Mouse (Mus musculus) heart, embryonic 12.5 days (tissue): ENCODE data around the gene Prn. TPM values are rescaled to one million over a fixed set of nuclear protein-coding genes. Genes with fewer than 3 reads are reported as not detected.

Source experiments
- ATAC-seq: fragments of 200-750 bp; cut with Nextera tagmentation; 2 replicates; pipeline ENCODE4 v1.8.0; 2017; ENCODE audit warnings: moderate TSS enrichment, moderate library complexity; ENCODE audit not compliant: insufficient number of reproducible peaks, low FRiP score
- H3K27ac ChIP-seq: fragments of 300-500 bp; sonication (generic); 2 replicates; pipeline ENCODE4 v1.5.1; 2016; ENCODE audit warnings: mild to moderate bottlenecking, moderate library complexity; ENCODE audit not compliant: poor library complexity, severe bottlenecking
- H3K27me3 ChIP-seq: fragments of 300-500 bp; sonication (generic); replicated peaks from 2 replicates; pipeline ENCODE4 v1.6.1; 2016; ENCODE audit warnings: mild to moderate bottlenecking, moderate library complexity
- H3K36me3 ChIP-seq: fragments of 300-500 bp; sonication (generic); 2 replicates; pipeline ENCODE4 v1.6.1; 2016; ENCODE audit warnings: mild to moderate bottlenecking, moderate library complexity
- H3K4me1 ChIP-seq: fragments of 300-500 bp; sonication (generic); replicated peaks from 2 replicates; pipeline ENCODE4 v1.6.1; 2016; ENCODE audit warnings: mild to moderate bottlenecking
- H3K4me2 ChIP-seq: fragments of 300-500 bp; sonication (generic); 2 replicates; pipeline ENCODE4 v1.6.1; 2016; ENCODE audit warnings: mild to moderate bottlenecking, moderate library complexity
- H3K4me3 ChIP-seq: fragments of 300-500 bp; sonication (generic); 2 replicates; pipeline ENCODE4 v1.5.1; 2016; ENCODE audit warnings: mild to moderate bottlenecking
- H3K9ac ChIP-seq: fragments of 300-500 bp; sonication (generic); 2 replicates; pipeline ENCODE4 v1.6.1; 2016; ENCODE audit warnings: mild to moderate bottlenecking, moderate library complexity
- H3K9me3 ChIP-seq: fragments of 300-500 bp; sonication (generic); replicated peaks from 2 replicates; pipeline ENCODE4 v1.6.1; 2016; ENCODE audit warnings: mild to moderate bottlenecking, moderate library complexity
- WGBS: fragments of 180-500 bp; shearing (Covaris S2); methylation state at CpG from one replicate; pipeline ENCODE4 v1.1.7; 2016; 5-methylcytosine and 5-hydroxymethylcytosine counted together
- polyA plus RNA-seq: library from polyadenylated mRNA; unstranded; fragments of >200 nt; fragmentation: Nextera tagmentation; extraction: Ambion mirVana; gene quantifications from 2 replicates; pipeline ENCODE4 v1.2.1, GENCODE M21; 2016

Gene Prn
- 0.24 TPM in 1 of 2 replicates, not detected in the other for polyA plus RNA-seq

- peak within 1 kb of the TSS; percentile 67 for H3K4me2 ChIP-seq
- no peaks in the 10 kb centered on the region for H3K9me3 ChIP-seq
- peak within 1 kb of the TSS; percentile 80 for H3K9ac ChIP-seq
- H3K36me3 ChIP-seq = no peaks in the 10 kb centered on the region
- peak; percentile 94 for ATAC-seq
- H3K27me3 ChIP-seq = no peaks in the 10 kb centered on the region
- H3K4me3 ChIP-seq = peak within 1 kb of the TSS; percentile 65
- H3K4me1 ChIP-seq = peaks cover 20% of the 10 kb centered on the region
- H3K27ac ChIP-seq = peak within 1 kb of the TSS; percentile 77
- 5% methylated on average over 51 of the region's 52 CpGs for WGBS
Observed at GRCm38 (mm10) chr2:131909683-131910572, at the start of gene Prn, which contains the start of gene Prnp. Gene Prn (plus strand): TSS chr2:131909957. Gene Prnp (plus strand): TSS chr2:131909928.

GRCm38 (mm10) chr2:131862617-131863275 lies 47.0 kb upstream of the Prn start:
- whole genome bisulfite sequencing = 62% methylated on average over 3 of the region's 3 CpGs
- H3K36me3 ChIP-seq = no peaks in the 10 kb centered on the region
- H3K27me3 ChIP-seq = no peaks in the 10 kb centered on the region
- H3K27ac ChIP-seq = no peak overlapping the region
- no peak overlapping the region for H3K4me3 ChIP-seq
- ATAC-seq = no peak
- peaks cover 3% of the 10 kb centered on the region for H3K9me3 ChIP-seq
- H3K4me2 ChIP-seq = no peak overlapping the region
- H3K4me1 ChIP-seq = no peaks in the 10 kb centered on the region
- no peak overlapping the region for H3K9ac ChIP-seq

GRCm38 (mm10) chr2:131863472-131863871 lies 46.3 kb upstream of the Prn start:
- WGBS = 60% methylated on average over 3 of the region's 3 CpGs
- no peak overlapping the region for H3K4me3 ChIP-seq
- ATAC-seq = no peak
- no peak overlapping the region for H3K4me2 ChIP-seq
- peaks cover 3% of the 10 kb centered on the region for H3K9me3 ChIP-seq
- no peaks in the 10 kb centered on the region for H3K27me3 ChIP-seq
- H3K9ac ChIP-seq = no peak overlapping the region
- H3K27ac ChIP-seq = no peak overlapping the region
- H3K4me1 ChIP-seq = no peaks in the 10 kb centered on the region
- H3K36me3 ChIP-seq = no peaks in the 10 kb centered on the region

GRCm38 (mm10) chr2:131864262-131864796 lies 45.4 kb upstream of the Prn start:
- WGBS = 69% methylated on average over 2 of the region's 2 CpGs
- H3K9me3 ChIP-seq = peaks cover 3% of the 10 kb centered on the region
- no peaks in the 10 kb centered on the region for H3K36me3 ChIP-seq
- no peak overlapping the region for H3K4me2 ChIP-seq
- no peaks in the 10 kb centered on the region for H3K27me3 ChIP-seq
- H3K9ac ChIP-seq = no peak overlapping the region
- H3K4me3 ChIP-seq = no peak overlapping the region
- ATAC-seq = no peak
- H3K27ac ChIP-seq = no peak overlapping the region
- H3K4me1 ChIP-seq = no peaks in the 10 kb centered on the region

- ATAC-seq = no peak
- no peak overlapping the region for H3K27ac ChIP-seq
- no peak overlapping the region for H3K4me2 ChIP-seq
- no peak overlapping the region for H3K4me3 ChIP-seq
- no peak overlapping the region for H3K9ac ChIP-seq
- no peaks in the 10 kb centered on the region for H3K9me3 ChIP-seq
- H3K27me3 ChIP-seq = no peaks in the 10 kb centered on the region
- H3K36me3 ChIP-seq = no peaks in the 10 kb centered on the region
- no peaks in the 10 kb centered on the region for H3K4me1 ChIP-seq
Observed at GRCm38 (mm10) chr2:131866676-131867075, 43.1 kb upstream of the Prn start.

- no peaks in the 10 kb centered on the region for H3K27me3 ChIP-seq
- H3K9ac ChIP-seq = no peak overlapping the region
- H3K4me2 ChIP-seq = no peak overlapping the region
- peaks cover 4% of the 10 kb centered on the region for H3K9me3 ChIP-seq
- no peak overlapping the region for H3K27ac ChIP-seq
- no peak overlapping the region for H3K4me3 ChIP-seq
- no peak for ATAC-seq
- no peaks in the 10 kb centered on the region for H3K36me3 ChIP-seq
- H3K4me1 ChIP-seq = no peaks in the 10 kb centered on the region
- WGBS = 71% methylated on average over 5 of the region's 5 CpGs
Observed at GRCm38 (mm10) chr2:131868983-131869382, 40.8 kb upstream of the Prn start.

- Histone ChIP-seq H3K4me2 (no peak overlapping the region), H3K27ac (no peak overlapping the region), H3K27me3 (no peaks in the 10 kb centered on the region), H3K36me3 (no peaks in the 10 kb centered on the region), H3K9me3 (peaks cover 4% of the 10 kb centered on the region), H3K9ac (no peak overlapping the region), H3K4me3 (no peak overlapping the region), H3K4me1 (no peaks in the 10 kb centered on the region)
- ATAC-seq = no peak
- 72% methylated on average over 1 of the region's 1 CpGs for WGBS
Observed at GRCm38 (mm10) chr2:131873376-131873775, 36.4 kb upstream of the Prn start.

GRCm38 (mm10) chr2:131876551-131877265 lies 33.0 kb upstream of the Prn start:
- H3K36me3 ChIP-seq = no peaks in the 10 kb centered on the region
- no peak overlapping the region for H3K4me2 ChIP-seq
- no peaks in the 10 kb centered on the region for H3K4me1 ChIP-seq
- WGBS = 85% methylated on average over 7 of the region's 7 CpGs
- H3K27me3 ChIP-seq = no peaks in the 10 kb centered on the region
- peaks cover 4% of the 10 kb centered on the region for H3K9me3 ChIP-seq
- no peak overlapping the region for H3K27ac ChIP-seq
- no peak overlapping the region for H3K9ac ChIP-seq
- H3K4me3 ChIP-seq = no peak overlapping the region
- no peak for ATAC-seq

- 69% methylated on average over 4 of the region's 4 CpGs for WGBS
- H3K4me1 ChIP-seq = peaks cover 8% of the 10 kb centered on the region
- H3K9me3 ChIP-seq = no peaks in the 10 kb centered on the region
- no peaks in the 10 kb centered on the region for H3K36me3 ChIP-seq
- no peak for ATAC-seq
- H3K9ac ChIP-seq = no peak overlapping the region
- H3K4me3 ChIP-seq = no peak overlapping the region
- H3K4me2 ChIP-seq = no peak overlapping the region
- H3K27ac ChIP-seq = no peak overlapping the region
- H3K27me3 ChIP-seq = no peaks in the 10 kb centered on the region
Observed at GRCm38 (mm10) chr2:131881766-131882165, 28.0 kb upstream of the Prn start.

GRCm38 (mm10) chr2:131883136-131883535 lies 26.6 kb upstream of the Prn start:
- no peak overlapping the region for H3K9ac ChIP-seq
- no peak for ATAC-seq
- H3K4me2 ChIP-seq = no peak overlapping the region
- 40% methylated on average over 2 of the region's 2 CpGs for WGBS
- no peaks in the 10 kb centered on the region for H3K9me3 ChIP-seq
- H3K4me3 ChIP-seq = no peak overlapping the region
- peaks cover 8% of the 10 kb centered on the region for H3K4me1 ChIP-seq
- H3K36me3 ChIP-seq = no peaks in the 10 kb centered on the region
- H3K27me3 ChIP-seq = no peaks in the 10 kb centered on the region
- no peak overlapping the region for H3K27ac ChIP-seq
